Mouse (Mus musculus) forebrain, embryonic 11.5 days (tissue): ENCODE results near the gene Gm5741. TPM values are rescaled to one million over a fixed set of nuclear protein-coding genes. Genes with fewer than 3 reads are reported as not detected.
A peak's percentile ranks its signal among the peaks of the same experiment; 100 is the strongest.

Source experiments
- ATAC-seq: fragments of 200-750 bp; cut with Nextera tagmentation; replicated peaks from 2 replicates; pipeline ENCODE4 v1.8.0; 2017; ENCODE audit warnings: moderate TSS enrichment; ENCODE audit not compliant: low FRiP score
- DNase-seq: peaks from one replicate; pipeline ENCODE4 v3.0.0-alpha.2; 2017; ENCODE audit warnings: low spot score
- H3K27ac ChIP-seq: fragments of 300-500 bp; sonication (generic); 2 replicates; pipeline ENCODE4 v1.5.1; 2014; ENCODE audit warnings: low read depth, low read length
- H3K27me3 ChIP-seq: fragments of 300-500 bp; sonication (generic); 2 replicates; pipeline ENCODE4 v1.6.1; 2014; ENCODE audit warnings: mild to moderate bottlenecking, low read length, mixed read lengths; ENCODE audit not compliant: control insufficient read depth, insufficient read depth
- H3K36me3 ChIP-seq: fragments of 300-500 bp; sonication (generic); 2 replicates; pipeline ENCODE4 v1.6.1; 2014; ENCODE audit warnings: mild to moderate bottlenecking, low read length, moderate library complexity, mixed read lengths; ENCODE audit not compliant: control insufficient read depth, insufficient read depth
- H3K4me1 ChIP-seq: fragments of 300-500 bp; sonication (generic); replicated peaks from 2 replicates; pipeline ENCODE4 v1.6.1; 2014; ENCODE audit warnings: low read length, mixed read lengths; ENCODE audit not compliant: control insufficient read depth, insufficient read depth
- H3K4me2 ChIP-seq: fragments of 300-500 bp; sonication (generic); 2 replicates; pipeline ENCODE4 v1.6.1; 2014; ENCODE audit warnings: low read depth, mild to moderate bottlenecking, low read length, moderate library complexity, mixed read lengths; ENCODE audit not compliant: severe bottlenecking
- H3K4me3 ChIP-seq: fragments of 300-500 bp; sonication (generic); 2 replicates; pipeline ENCODE4 v1.5.1; 2014; ENCODE audit warnings: low read depth, low read length
- H3K9ac ChIP-seq: fragments of 300-500 bp; sonication (generic); 2 replicates; pipeline ENCODE4 v1.6.1; 2014; ENCODE audit warnings: low read length
- H3K9me3 ChIP-seq: fragments of 300-500 bp; sonication (generic); 2 replicates; pipeline ENCODE4 v1.6.1; 2016; ENCODE audit warnings: low read length, mixed read lengths; ENCODE audit not compliant: control insufficient read depth
- WGBS: fragments of 180-500 bp; shearing (Covaris S2); extraction: QIAGEN DNeasy Blood & Tissue Kit; methylation state at CpG from one replicate; pipeline ENCODE4 v1.1.7; 2014; 5-methylcytosine and 5-hydroxymethylcytosine counted together
- polyA plus RNA-seq: library from polyadenylated mRNA; unstranded; fragments of >200 nt; fragmentation: Nextera tagmentation; extraction: Ambion mirVana; gene quantifications from 2 replicates; pipeline ENCODE4 v1.2.1, GENCODE M21; 2014

The Gm5741 gene
- not detected in 2 replicates for polyA plus RNA-seq

GRCm38 (mm10) chr8:85067982-85068381, at the start of gene Gm5741:
Gene Gm5741 (minus strand): TSS chr8:85067982.
- ATAC-seq (no peak), DNase-seq (peak; percentile 52)
- no peak within 1 kb of the TSS for H3K9ac ChIP-seq
- no peak within 1 kb of the TSS for H3K4me2 ChIP-seq
- no peaks in the 10 kb centered on the region for H3K27me3 ChIP-seq
- no peaks in the 10 kb centered on the region for H3K9me3 ChIP-seq
- H3K36me3 ChIP-seq = peaks cover 5% of the 10 kb centered on the region; the same call in 1 of the 2 replicates
- H3K4me3 ChIP-seq = no peak within 1 kb of the TSS
- peaks cover 2% of the 10 kb centered on the region; the same call in 1 of the 2 replicates for H3K4me1 ChIP-seq
- H3K27ac ChIP-seq = no peak within 1 kb of the TSS

DNA sequence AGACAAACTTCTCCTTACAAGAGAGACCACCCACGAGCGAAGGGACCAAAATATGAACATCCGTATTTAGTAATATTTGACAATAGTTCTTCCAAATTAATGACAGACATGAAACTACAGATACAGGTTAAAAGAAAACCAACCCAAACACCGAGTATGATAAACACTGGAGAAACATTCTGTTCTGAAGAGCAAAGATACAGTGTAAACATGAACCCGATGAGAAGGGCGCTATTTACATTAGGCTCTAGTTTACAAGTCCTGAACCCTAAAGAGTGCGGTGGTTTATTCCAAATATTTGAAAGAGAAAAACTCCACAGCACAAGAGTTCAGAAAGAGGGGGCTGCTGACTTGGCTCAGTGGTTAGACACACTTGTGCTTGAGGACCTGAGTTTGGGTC, 49.2 kb upstream of the Gm5741 start:
- Histone ChIP-seq H3K27ac (no peak overlapping the region), H3K9me3 (no peaks in the 10 kb centered on the region), H3K36me3 (no peaks in the 10 kb centered on the region), H3K4me2 (no peak overlapping the region), H3K4me1 (peaks cover 3% of the 10 kb centered on the region; the same call in 1 of the 2 replicates), H3K9ac (no peak overlapping the region), H3K27me3 (no peaks in the 10 kb centered on the region), H3K4me3 (no peak overlapping the region)
- no peak for ATAC-seq
- WGBS = 92% methylated on average over 7 of the region's 7 CpGs
- no peak for DNase-seq

GRCm38 (mm10) chr8:85115501-85115900, 47.7 kb upstream of the Gm5741 start:
- ATAC-seq = no peak
- 70% methylated on average over 4 of the region's 4 CpGs for WGBS

GRCm38 (mm10) chr8:85113241-85113640, 45.5 kb upstream of the Gm5741 start:
- no peaks in the 10 kb centered on the region for H3K27me3 ChIP-seq
- no peak overlapping the region for H3K4me2 ChIP-seq
- 90% methylated on average over 10 of the region's 10 CpGs for WGBS
- H3K27ac ChIP-seq = no peak overlapping the region
- H3K9me3 ChIP-seq = no peaks in the 10 kb centered on the region
- DNase-seq (no peak), ATAC-seq (no peak)
- H3K36me3 ChIP-seq = no peaks in the 10 kb centered on the region
- no peaks in the 10 kb centered on the region for H3K4me1 ChIP-seq
- no peak overlapping the region for H3K9ac ChIP-seq
- no peak overlapping the region for H3K4me3 ChIP-seq

More at GRCm38 (mm10) chr8:85115501-85115900, 47.7 kb upstream of the Gm5741 start:
- Histone ChIP-seq H3K9ac (no peak overlapping the region), H3K9me3 (no peaks in the 10 kb centered on the region), H3K36me3 (no peaks in the 10 kb centered on the region), H3K4me1 (peaks cover 3% of the 10 kb centered on the region; the same call in 1 of the 2 replicates), H3K27ac (no peak overlapping the region), H3K27me3 (no peaks in the 10 kb centered on the region), H3K4me3 (no peak overlapping the region), H3K4me2 (no peak overlapping the region)
- no peak for DNase-seq

- ATAC-seq = no peak
- H3K27me3 ChIP-seq = no peaks in the 10 kb centered on the region
- H3K4me2 ChIP-seq = no peak overlapping the region
- no peak overlapping the region for H3K9ac ChIP-seq
- no peak overlapping the region for H3K27ac ChIP-seq
- 79% methylated on average over 4 of the region's 4 CpGs for WGBS
- H3K9me3 ChIP-seq = no peaks in the 10 kb centered on the region
- DNase-seq = no peak
- no peaks in the 10 kb centered on the region; the same call in 1 of the 2 replicates for H3K36me3 ChIP-seq
- H3K4me1 ChIP-seq = no peaks in the 10 kb centered on the region
- H3K4me3 ChIP-seq = no peak overlapping the region
Observed at GRCm38 (mm10) chr8:85100076-85100665, 32.4 kb upstream of the Gm5741 start.

GRCm38 (mm10) chr8:85096850-85097249, 29.1 kb upstream of the Gm5741 start:
- H3K4me3 ChIP-seq = no peak overlapping the region
- 92% methylated on average over 4 of the region's 4 CpGs for WGBS
- H3K4me2 ChIP-seq = no peak overlapping the region
- no peak overlapping the region for H3K27ac ChIP-seq
- H3K4me1 ChIP-seq = no peaks in the 10 kb centered on the region
- no peak for ATAC-seq
- DNase-seq = peak; percentile 13
- no peaks in the 10 kb centered on the region; the same call in 1 of the 2 replicates for H3K36me3 ChIP-seq
- H3K9ac ChIP-seq = no peak overlapping the region
- no peaks in the 10 kb centered on the region for H3K27me3 ChIP-seq
- H3K9me3 ChIP-seq = no peaks in the 10 kb centered on the region

- Histone ChIP-seq H3K4me1 (no peaks in the 10 kb centered on the region), H3K36me3 (no peaks in the 10 kb centered on the region; the same call in 1 of the 2 replicates), H3K27me3 (no peaks in the 10 kb centered on the region), H3K27ac (no peak overlapping the region), H3K9me3 (no peaks in the 10 kb centered on the region), H3K4me2 (no peak overlapping the region), H3K9ac (no peak overlapping the region), H3K4me3 (no peak overlapping the region)
- DNase-seq (no peak), ATAC-seq (no peak)
- WGBS = 94% methylated on average over 16 of the region's 16 CpGs
Observed at GRCm38 (mm10) chr8:85096196-85096595, 28.4 kb upstream of the Gm5741 start.

- 98% methylated on average over 7 of the region's 7 CpGs for WGBS
- H3K9ac ChIP-seq = no peak overlapping the region
- H3K4me3 ChIP-seq = no peak overlapping the region
- H3K9me3 ChIP-seq = no peaks in the 10 kb centered on the region
- DNase-seq (no peak), ATAC-seq (no peak)
- H3K27me3 ChIP-seq = no peaks in the 10 kb centered on the region
- no peak overlapping the region for H3K27ac ChIP-seq
- no peaks in the 10 kb centered on the region; the same call in 1 of the 2 replicates for H3K36me3 ChIP-seq
- H3K4me1 ChIP-seq = no peaks in the 10 kb centered on the region
- no peak overlapping the region for H3K4me2 ChIP-seq
Observed at GRCm38 (mm10) chr8:85095566-85095965, 27.8 kb upstream of the Gm5741 start.

DNA sequence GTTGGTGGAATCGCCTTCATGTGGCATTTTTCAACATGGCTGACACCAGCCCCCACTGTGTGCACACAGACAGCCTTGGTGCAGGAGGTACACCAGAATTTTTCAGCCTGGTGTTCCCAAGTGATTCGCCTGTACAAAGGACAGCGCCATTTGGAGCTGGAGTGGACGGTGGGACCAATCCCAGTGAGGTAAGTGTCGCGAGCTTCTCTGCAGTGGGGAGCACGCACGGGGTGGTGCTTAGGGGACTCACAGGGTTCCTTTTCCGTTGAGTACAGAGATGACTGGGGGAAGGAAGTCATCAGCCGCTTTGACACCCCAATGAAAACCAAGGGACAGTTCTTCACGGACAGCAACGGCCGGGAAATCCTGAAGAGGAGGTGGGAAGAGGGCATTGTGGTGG, 27.3 kb upstream of the Gm5741 start:
- no peak overlapping the region for H3K4me3 ChIP-seq
- no peak overlapping the region for H3K9ac ChIP-seq
- no peaks in the 10 kb centered on the region for H3K27me3 ChIP-seq
- no peak overlapping the region for H3K4me2 ChIP-seq
- no peak overlapping the region for H3K27ac ChIP-seq
- no peak for ATAC-seq
- no peaks in the 10 kb centered on the region; the same call in 1 of the 2 replicates for H3K36me3 ChIP-seq
- H3K9me3 ChIP-seq = no peaks in the 10 kb centered on the region
- DNase-seq = no peak
- WGBS = 96% methylated on average over 13 of the region's 13 CpGs
- no peaks in the 10 kb centered on the region for H3K4me1 ChIP-seq
